Mouse (Mus musculus): ENCODE measurements around the gene Sec14l2.

DNA sequence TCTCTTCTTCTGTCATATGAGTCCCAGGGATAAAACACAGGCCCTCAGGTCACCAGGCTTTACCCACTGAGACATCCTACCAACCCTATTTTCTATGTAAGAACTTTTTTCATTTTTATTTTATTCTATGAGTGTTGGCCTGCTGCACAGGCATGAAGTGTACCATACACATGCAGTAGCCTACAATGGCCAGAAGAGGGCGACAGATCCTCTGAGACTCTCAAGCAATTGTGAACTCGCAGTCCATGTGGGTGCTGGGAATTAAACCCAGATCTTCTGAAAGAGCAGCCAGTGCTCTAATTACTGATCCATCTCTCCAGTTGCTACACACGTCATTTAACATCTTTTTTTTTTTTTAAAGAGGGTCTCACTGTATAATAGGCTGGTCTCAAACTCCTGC, 10.2 kb upstream of the Sec14l2 start:
- peak; percentile 72 for TF ChIP-seq CTCF (IDR thresholded peaks at IDR 0.05; ENCODE audit: low read depth)
- TF ChIP-seq EP300 (optimal IDR thresholded peaks at IDR 0.05), result no peak
